Mouse (Mus musculus) midbrain, embryonic 12.5 days (tissue): ENCODE results near the gene Ubap2l. TPM values are rescaled to one million over a fixed set of nuclear protein-coding genes. Genes with fewer than 3 reads are reported as not detected.

ENCODE experiments used
- ATAC-seq: fragments of 200-750 bp; cut with Nextera tagmentation; 2 replicates; pipeline ENCODE4 v1.8.0; 2017; ENCODE audit warnings: low read depth, moderate TSS enrichment, moderate library complexity; ENCODE audit not compliant: low FRiP score
- H3K27ac ChIP-seq: fragments of 300-500 bp; sonication (generic); replicated peaks from 2 replicates; pipeline ENCODE4 v1.5.1; 2016; ENCODE audit warnings: mild to moderate bottlenecking
- H3K27me3 ChIP-seq: fragments of 300-500 bp; sonication (generic); 2 replicates; pipeline ENCODE4 v1.6.1; 2016; ENCODE audit warnings: mild to moderate bottlenecking
- H3K36me3 ChIP-seq: fragments of 300-500 bp; sonication (generic); 2 replicates; pipeline ENCODE4 v1.6.1; 2016
- H3K4me1 ChIP-seq: fragments of 300-500 bp; sonication (generic); 2 replicates; pipeline ENCODE4 v1.6.1; 2016
- H3K4me2 ChIP-seq: fragments of 300-500 bp; sonication (generic); replicated peaks from 2 replicates; pipeline ENCODE4 v1.6.1; 2016; ENCODE audit warnings: mild to moderate bottlenecking, moderate library complexity
- H3K4me3 ChIP-seq: fragments of 300-500 bp; sonication (generic); 2 replicates; pipeline ENCODE4 v1.5.1; 2016; ENCODE audit warnings: mild to moderate bottlenecking
- H3K9ac ChIP-seq: fragments of 300-500 bp; sonication (generic); replicated peaks from 2 replicates; pipeline ENCODE4 v1.6.1; 2016; ENCODE audit warnings: mild to moderate bottlenecking, moderate library complexity
- H3K9me3 ChIP-seq: fragments of 300-500 bp; sonication (generic); 2 replicates; pipeline ENCODE4 v1.6.1; 2016; ENCODE audit warnings: mild to moderate bottlenecking
- WGBS: fragments of 180-500 bp; shearing (Covaris S2); methylation state at CpG from one replicate; pipeline ENCODE4 v1.1.7; 2016; 5-methylcytosine and 5-hydroxymethylcytosine counted together
- polyA plus RNA-seq: library from polyadenylated mRNA; unstranded; fragments of >200 nt; fragmentation: Nextera tagmentation; extraction: Ambion mirVana; gene quantifications from 2 replicates; pipeline ENCODE4 v1.2.1, GENCODE M21; 2016

The Ubap2l gene
- polyA plus RNA-seq, 1 experiment from 2014 or later, result 207 TPM

DNA sequence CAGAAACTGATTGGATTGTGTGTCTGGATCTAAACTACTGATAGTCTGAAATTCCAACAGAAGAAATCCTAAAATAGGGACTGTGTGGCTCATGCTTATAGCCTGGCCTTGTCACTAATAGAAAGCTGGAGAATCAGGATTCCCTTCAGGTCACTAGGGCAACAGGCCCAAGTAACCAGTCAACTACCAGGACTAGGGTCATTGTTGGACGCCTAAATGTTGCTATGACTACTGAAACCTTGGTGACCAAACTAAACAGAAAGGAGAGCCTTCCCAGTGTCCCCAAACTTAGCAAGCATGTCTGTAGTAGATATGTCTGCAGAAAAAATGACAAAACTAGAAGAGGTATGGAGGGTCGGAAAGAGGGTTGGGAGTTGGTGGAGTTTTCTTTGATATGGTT lies 10.1 kb upstream of the Ubap2l start:
- 67% methylated on average over 2 of the region's 2 CpGs for WGBS
- Histone ChIP-seq H3K36me3 (peaks cover 55% of the 10 kb centered on the region), H3K4me2 (no peak overlapping the region)

DNA sequence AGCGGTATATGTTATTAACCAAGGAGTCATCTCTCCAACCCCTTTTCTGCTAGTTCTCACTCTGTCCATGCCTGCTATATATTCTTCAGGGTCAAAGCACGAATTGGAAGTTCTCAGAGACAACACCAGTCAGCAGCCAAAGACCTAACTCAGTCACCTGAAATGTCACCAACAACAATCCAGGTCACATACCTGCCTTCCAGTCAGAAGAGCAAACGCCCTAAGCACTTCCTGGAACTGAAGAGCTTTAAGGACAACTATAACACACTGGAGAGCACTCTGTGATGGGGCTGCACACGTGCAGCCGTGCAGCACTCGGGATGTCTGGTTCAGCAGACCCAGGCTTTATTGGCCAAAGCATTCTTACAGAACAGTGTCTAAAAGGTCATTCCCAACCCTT lies 9.1 kb upstream of the Ubap2l start:
- H3K27ac ChIP-seq, result no peak overlapping the region
- H3K9ac ChIP-seq, result no peak overlapping the region
- 91% methylated on average over 6 of the region's 6 CpGs for WGBS
- no peaks in the 10 kb centered on the region for H3K4me1 ChIP-seq
- no peaks in the 10 kb centered on the region for H3K9me3 ChIP-seq
- no peak overlapping the region for H3K4me3 ChIP-seq
- ATAC-seq, result no peak
- no peak overlapping the region for H3K4me2 ChIP-seq
- peaks cover 65% of the 10 kb centered on the region for H3K36me3 ChIP-seq
- no peaks in the 10 kb centered on the region for H3K27me3 ChIP-seq

More for the DNA sequence above, 10.1 kb upstream of the Ubap2l start:
- Histone ChIP-seq H3K9ac (no peak overlapping the region), H3K9me3 (no peaks in the 10 kb centered on the region), H3K4me3 (no peak overlapping the region), H3K27me3 (no peaks in the 10 kb centered on the region), H3K4me1 (no peaks in the 10 kb centered on the region), H3K27ac (no peak overlapping the region)
- no peak for ATAC-seq

DNA sequence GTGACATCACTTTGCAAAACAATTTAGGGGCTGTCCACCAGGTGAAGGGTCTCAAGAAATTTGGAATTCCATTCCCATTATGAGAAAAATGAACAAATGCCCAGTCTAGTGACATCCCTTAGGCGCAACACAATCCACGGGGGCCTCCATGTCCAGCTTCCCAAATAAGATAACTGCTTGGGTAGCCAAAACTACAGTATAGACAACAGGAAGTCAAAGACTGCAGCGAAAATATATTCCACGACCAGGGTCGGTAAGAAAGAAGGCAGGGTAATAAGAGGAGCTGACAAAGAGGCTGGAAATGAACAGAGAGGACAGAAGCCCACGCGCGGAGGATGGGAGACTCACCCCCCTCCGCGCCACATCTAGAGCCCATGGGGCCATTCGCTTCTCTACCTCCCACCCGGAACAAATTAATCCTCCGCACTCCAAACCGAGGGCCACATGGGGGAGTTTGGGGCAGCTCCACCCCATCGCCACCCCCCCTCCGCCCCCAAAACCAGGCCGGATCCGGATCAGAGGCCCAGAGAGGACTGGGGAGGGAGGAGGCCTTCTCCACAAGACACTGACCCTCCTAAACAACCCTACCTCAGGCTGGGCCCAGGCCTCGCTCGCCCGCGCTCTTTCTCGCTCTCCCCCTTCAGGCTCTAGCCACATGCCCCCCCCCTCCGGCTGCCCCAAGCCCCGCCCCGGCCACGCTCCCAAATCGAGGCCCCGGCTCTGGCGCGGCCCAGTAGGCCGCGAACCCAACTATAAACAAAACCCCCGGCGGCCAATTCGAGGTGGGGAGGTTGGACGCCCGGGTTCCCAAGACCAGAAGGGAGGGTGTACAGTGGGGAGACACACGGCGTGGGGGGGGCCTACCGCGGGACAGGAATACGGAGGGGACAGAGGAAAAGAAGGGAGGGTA lies 732 bp downstream of the Ubap2l start, which contains the start of gene 4933434E20Rik:
TSS of gene 4933434E20Rik (plus strand) at position 196 of the 910 bp plus-strand sequence.
- peak; percentile 83 for ATAC-seq
- H3K4me3 ChIP-seq, result peak within 1 kb of the TSS; percentile 74
- H3K4me2 ChIP-seq, result peak within 1 kb of the TSS; percentile 76
- no peaks in the 10 kb centered on the region for H3K27me3 ChIP-seq
- peaks cover 26% of the 10 kb centered on the region for H3K36me3 ChIP-seq
- H3K9ac ChIP-seq, result peak within 1 kb of the TSS; percentile 97
- H3K4me1 ChIP-seq, result peaks cover 34% of the 10 kb centered on the region
- peak within 1 kb of the TSS; percentile 90 for H3K27ac ChIP-seq
- H3K9me3 ChIP-seq, result no peaks in the 10 kb centered on the region
- WGBS, result under 1% methylated on average over 41 of the region's 43 CpGs

DNA sequence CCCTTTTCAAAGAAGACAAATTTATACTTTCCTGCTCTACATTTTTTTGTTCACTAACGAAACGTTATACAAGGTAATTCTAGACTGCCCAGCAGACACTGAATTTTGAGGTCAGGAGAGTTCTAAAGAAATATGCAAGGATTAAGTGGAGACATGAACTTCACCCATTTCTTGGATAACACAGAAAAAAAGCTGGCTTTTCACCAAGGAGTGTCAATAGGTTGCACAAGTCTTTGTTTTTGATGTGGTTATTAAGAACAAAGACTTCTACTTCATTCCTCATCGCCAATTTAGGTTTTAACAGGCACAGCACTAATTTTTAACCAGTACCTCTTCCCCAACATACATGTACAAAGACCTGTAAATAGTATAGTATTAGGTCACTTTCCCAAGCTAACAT lies 2.7 kb downstream of the Ubap2l start:
- Histone ChIP-seq H3K4me2 (no peak overlapping the region), H3K9ac (no peak overlapping the region), H3K4me1 (peaks cover 26% of the 10 kb centered on the region), H3K36me3 (peaks cover 24% of the 10 kb centered on the region), H3K9me3 (no peaks in the 10 kb centered on the region), H3K27ac (no peak overlapping the region), H3K4me3 (no peak overlapping the region), H3K27me3 (no peaks in the 10 kb centered on the region)
- 76% methylated on average over 3 of the region's 3 CpGs for WGBS
- ATAC-seq, result no peak

DNA sequence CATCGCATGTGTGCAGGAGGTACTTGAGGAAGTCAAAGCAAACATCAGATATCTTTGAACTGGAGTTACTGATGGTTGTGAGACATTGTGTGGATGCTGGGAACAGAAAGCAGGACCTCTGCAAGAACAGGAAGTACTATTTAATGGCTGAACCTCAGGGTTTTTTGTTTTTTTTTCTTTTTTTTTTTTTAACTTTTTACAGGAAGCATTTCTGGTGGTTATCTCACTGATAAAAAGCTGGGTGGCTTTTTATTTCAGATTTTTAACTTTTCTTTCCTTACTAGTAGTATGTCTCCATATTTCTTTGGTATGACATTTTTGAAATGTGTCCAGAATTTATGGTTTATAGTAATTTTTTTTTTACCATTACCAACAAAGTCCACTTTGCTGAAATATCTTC lies 16.2 kb downstream of the Ubap2l start:
- H3K4me1 ChIP-seq, result no peaks in the 10 kb centered on the region
- peaks cover 83% of the 10 kb centered on the region for H3K36me3 ChIP-seq
- no peaks in the 10 kb centered on the region for H3K27me3 ChIP-seq
- H3K4me3 ChIP-seq, result no peak overlapping the region
- WGBS, result 100% methylated on average over 1 of the region's 1 CpGs
- no peak for ATAC-seq
- no peak overlapping the region for H3K27ac ChIP-seq
- no peaks in the 10 kb centered on the region for H3K9me3 ChIP-seq
- no peak overlapping the region for H3K4me2 ChIP-seq
- H3K9ac ChIP-seq, result no peak overlapping the region

DNA sequence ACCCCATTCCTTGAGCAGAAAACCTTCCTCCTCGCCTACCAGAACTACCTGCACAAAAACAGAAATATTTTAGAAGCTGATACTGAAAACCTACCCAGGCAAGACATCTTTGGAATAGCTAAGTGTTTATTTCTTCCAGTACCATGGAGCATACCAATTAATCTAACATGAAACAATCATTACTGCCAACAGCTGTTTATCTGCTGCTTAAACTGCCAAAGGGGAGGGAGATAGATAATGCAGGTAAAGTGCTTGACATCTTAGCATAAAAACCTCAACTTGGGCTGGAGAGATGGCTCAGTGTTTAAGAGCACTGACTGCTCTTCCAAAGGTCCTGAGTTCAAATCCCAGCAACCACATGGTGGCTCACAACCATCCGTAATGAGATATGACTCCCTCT lies 17.8 kb downstream of the Ubap2l start:
- H3K4me3 ChIP-seq, result no peak overlapping the region
- H3K27ac ChIP-seq, result no peak overlapping the region
- H3K36me3 ChIP-seq, result peaks cover 80% of the 10 kb centered on the region
- H3K4me1 ChIP-seq, result no peaks in the 10 kb centered on the region
- no peaks in the 10 kb centered on the region for H3K9me3 ChIP-seq
- no peak for ATAC-seq
- no peak overlapping the region for H3K4me2 ChIP-seq
- H3K27me3 ChIP-seq, result no peaks in the 10 kb centered on the region
- WGBS, result 86% methylated on average over 2 of the region's 2 CpGs
- no peak overlapping the region for H3K9ac ChIP-seq

DNA sequence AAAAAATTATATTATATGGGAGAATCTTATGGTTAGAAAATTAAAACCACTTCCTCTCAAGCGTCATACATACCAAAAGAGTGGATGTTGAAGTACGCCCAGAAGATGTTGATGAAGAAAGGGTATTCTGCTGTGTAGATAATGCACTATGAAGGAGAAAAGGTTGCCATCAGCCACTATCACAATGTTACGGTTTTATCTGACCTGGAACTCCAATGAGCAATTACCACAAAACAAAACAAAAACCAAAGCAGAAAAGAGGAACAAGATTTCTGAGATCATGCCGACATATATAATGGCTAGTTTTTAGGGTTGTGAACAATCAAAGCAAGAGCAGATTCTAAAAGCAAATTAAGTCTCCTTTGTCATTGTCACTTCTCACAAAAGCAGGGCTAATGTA lies 35.8 kb downstream of the Ubap2l start:
- Histone ChIP-seq H3K9ac (no peak overlapping the region), H3K27me3 (no peaks in the 10 kb centered on the region), H3K4me1 (no peaks in the 10 kb centered on the region), H3K36me3 (peaks cover 96% of the 10 kb centered on the region), H3K27ac (no peak overlapping the region), H3K4me3 (no peak overlapping the region), H3K4me2 (no peak overlapping the region), H3K9me3 (no peaks in the 10 kb centered on the region)
- 97% methylated on average over 4 of the region's 4 CpGs for WGBS
- ATAC-seq, result no peak

DNA sequence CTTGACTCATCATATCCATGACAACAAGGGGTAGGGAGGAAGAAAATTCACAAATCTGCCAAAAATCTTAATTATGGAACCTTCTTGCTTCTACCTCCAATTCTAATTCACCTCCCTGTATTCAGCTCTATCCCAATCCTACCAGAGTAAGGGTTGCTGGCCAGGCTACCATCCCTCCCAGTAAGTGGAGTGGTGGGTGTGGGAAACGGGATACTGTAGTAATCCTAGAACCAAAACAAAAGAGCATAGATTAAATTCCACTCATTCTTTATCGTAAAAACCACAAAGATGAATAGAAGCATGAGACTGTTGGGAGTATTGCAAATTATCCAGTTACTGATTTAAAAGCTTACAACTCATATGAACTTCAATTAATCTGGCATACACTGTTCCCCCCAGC lies 42.1 kb downstream of the Ubap2l start:
- H3K9ac ChIP-seq, result no peak overlapping the region
- no peak overlapping the region for H3K4me3 ChIP-seq
- 88% methylated on average over 2 of the region's 2 CpGs for WGBS
- H3K4me1 ChIP-seq, result no peaks in the 10 kb centered on the region
- peaks cover 97% of the 10 kb centered on the region for H3K36me3 ChIP-seq
- H3K27ac ChIP-seq, result no peak overlapping the region
- no peaks in the 10 kb centered on the region for H3K27me3 ChIP-seq
- no peak for ATAC-seq
- H3K9me3 ChIP-seq, result no peaks in the 10 kb centered on the region
- no peak overlapping the region for H3K4me2 ChIP-seq

DNA sequence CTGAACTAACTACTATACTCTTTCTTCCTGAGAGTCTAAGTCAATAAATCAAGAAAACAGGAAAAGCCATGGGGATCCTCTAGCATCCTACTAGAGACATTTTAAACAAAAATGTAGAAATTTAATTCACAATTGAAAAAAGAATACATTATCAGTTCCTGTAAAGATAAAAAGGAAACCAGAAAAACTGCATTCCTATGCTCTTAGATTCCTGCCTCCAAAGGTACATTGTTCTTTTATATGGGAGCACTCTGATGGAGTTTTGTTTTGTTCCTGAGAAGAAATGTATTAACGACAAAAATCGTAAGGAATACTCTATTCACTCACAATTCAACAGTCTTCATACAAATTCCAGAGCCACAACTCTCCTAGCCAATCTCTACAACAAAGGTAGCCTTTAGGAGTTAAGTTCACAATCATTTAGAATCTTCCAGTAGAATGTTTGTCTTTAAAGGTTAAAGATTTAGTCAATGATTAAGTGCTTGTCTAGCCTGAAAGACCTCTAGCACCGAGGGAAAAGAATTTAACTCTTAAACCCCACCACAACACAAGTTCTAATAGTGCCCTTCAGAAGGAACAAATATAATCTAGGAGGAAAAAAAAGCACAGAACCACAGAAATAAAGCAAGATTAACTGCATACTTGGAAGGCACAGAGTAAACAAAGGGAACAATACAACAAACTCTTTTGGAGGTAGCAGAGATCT lies 48.2 kb downstream of the Ubap2l start:
- Histone ChIP-seq H3K27ac (no peak overlapping the region), H3K4me3 (no peak overlapping the region), H3K36me3 (peaks cover 75% of the 10 kb centered on the region), H3K27me3 (no peaks in the 10 kb centered on the region), H3K9me3 (no peaks in the 10 kb centered on the region), H3K4me2 (no peak overlapping the region), H3K9ac (no peak overlapping the region), H3K4me1 (peaks cover under 1% of the 10 kb centered on the region; the same call in 1 of the 2 replicates)
- 78% methylated on average over 3 of the region's 3 CpGs for WGBS
- no peak for ATAC-seq

DNA sequence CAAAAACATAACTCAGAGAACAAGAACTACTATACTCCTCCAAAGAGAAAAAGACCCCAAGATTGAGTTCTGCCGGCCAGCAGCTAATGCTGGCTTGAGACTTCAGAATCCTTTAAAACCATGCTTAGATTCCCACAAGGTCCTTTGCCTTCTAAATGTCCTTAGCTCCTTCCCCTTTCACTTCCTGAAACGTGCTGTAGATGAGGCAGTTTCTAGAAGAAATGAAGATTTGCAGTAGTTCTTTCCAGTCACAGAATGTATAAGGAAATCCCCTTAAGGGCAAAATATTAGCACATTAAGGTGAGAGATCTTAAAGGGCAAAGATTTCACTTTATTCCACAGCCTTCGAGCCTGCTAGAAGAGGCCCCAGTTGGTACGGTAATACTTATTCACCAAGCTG lies 52.6 kb downstream of the Ubap2l start:
- Histone ChIP-seq H3K4me3 (no peak overlapping the region), H3K9me3 (no peaks in the 10 kb centered on the region), H3K4me2 (no peak overlapping the region), H3K27ac (no peak overlapping the region), H3K27me3 (no peaks in the 10 kb centered on the region), H3K9ac (0 out of 2 replicates have a peak overlapping the region, but pooled peaks have one; percentile 77), H3K4me1 (peaks cover 18% of the 10 kb centered on the region), H3K36me3 (peaks cover 49% of the 10 kb centered on the region)
- no peak for ATAC-seq
- 85% methylated on average over 4 of the region's 4 CpGs for WGBS

DNA sequence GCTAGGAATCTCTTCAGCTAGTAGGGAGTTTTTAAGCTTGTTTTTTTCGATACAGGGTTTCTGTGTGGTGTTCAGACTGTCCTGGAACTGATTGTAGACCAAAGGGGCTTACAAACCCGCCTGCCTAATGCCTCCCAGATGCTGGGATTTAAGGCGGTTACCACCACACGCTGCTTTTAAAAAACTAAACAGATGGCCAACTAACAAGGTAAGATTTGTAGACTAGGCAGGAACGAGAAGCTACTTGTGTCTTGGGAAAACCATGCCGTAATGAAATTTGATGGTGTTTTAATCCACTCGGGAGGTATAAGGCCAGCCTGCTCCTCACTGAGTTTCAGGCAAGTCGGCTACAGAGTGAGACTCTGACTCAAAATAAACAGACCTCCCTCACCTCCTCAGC lies 53.3 kb downstream of the Ubap2l start:
- Histone ChIP-seq H3K9me3 (no peaks in the 10 kb centered on the region), H3K4me2 (peak overlapping the region; percentile 88), H3K27me3 (no peaks in the 10 kb centered on the region), H3K4me1 (peaks cover 18% of the 10 kb centered on the region), H3K4me3 (peak overlapping the region; percentile 81), H3K36me3 (peaks cover 48% of the 10 kb centered on the region), H3K9ac (peak overlapping the region; percentile 77), H3K27ac (peak overlapping the region; percentile 84)
- 23% methylated on average over 8 of the region's 8 CpGs for WGBS
- peak; percentile 51 for ATAC-seq

DNA sequence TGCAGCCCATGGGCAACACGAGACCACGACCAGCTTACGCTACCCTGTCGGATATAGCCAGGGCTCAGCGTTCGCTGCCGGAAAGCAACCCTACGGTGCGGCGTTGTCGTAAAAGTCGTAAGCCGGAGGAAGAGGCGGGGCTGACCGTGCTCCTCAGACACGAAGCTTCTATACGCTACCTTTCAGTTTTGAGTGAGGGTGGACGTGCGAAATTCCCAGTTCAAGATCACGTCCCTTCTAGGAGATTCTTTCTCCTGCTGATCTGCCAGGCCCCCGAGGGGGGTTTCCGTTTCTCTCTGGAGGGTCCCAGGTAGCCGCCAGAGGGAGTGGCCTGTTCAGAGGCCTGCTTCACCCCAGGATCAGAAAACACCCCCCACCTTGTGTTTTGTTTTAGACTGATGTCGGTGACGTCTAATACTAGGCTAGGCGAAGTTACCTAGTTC lies 53.8 kb downstream of the Ubap2l start, which contains the start of gene Hax1:
TSS of gene Hax1 (minus strand) at position 169 of the 443 bp plus-strand sequence.
- ATAC-seq, result peak; percentile 96
- peaks cover 50% of the 10 kb centered on the region for H3K36me3 ChIP-seq
- H3K4me1 ChIP-seq, result peaks cover 18% of the 10 kb centered on the region
- H3K9ac ChIP-seq, result peak within 1 kb of the TSS; percentile 77
- H3K4me3 ChIP-seq, result peak within 1 kb of the TSS; percentile 81
- H3K27me3 ChIP-seq, result no peaks in the 10 kb centered on the region
- peak within 1 kb of the TSS; percentile 88 for H3K4me2 ChIP-seq
- WGBS, result under 1% methylated on average over 26 of the region's 26 CpGs
- H3K27ac ChIP-seq, result peak within 1 kb of the TSS; percentile 84
- H3K9me3 ChIP-seq, result no peaks in the 10 kb centered on the region
